Mouse (Mus musculus) forebrain, embryonic 14.5 days (tissue): ENCODE data around the gene 6430571L13Rik. TPM values are rescaled to one million over a fixed set of nuclear protein-coding genes. Genes with fewer than 3 reads are reported as not detected.

ENCODE experiments used
- ATAC-seq: fragments of 200-750 bp; cut with Nextera tagmentation; 2 replicates; pipeline ENCODE4 v1.8.0; 2017; ENCODE audit warnings: mild to moderate bottlenecking, moderate library complexity
- DNase-seq: peaks from one replicate; pipeline ENCODE4 v3.0.0-alpha.2; 2015; ENCODE audit warnings: low spot score
- H3K27ac ChIP-seq: fragments of 300-500 bp; sonication (generic); 2 replicates; pipeline ENCODE4 v1.5.1; 2014; ENCODE audit warnings: low read depth, mild to moderate bottlenecking, control low read depth, low read length, moderate library complexity
- H3K27me3 ChIP-seq: fragments of 300-500 bp; sonication (generic); replicated peaks from 2 replicates; pipeline ENCODE4 v1.6.1; 2014; ENCODE audit warnings: low read length, control low read depth, mixed read lengths; ENCODE audit not compliant: control insufficient read depth, insufficient read depth
- H3K36me3 ChIP-seq: fragments of 300-500 bp; sonication (generic); 2 replicates; pipeline ENCODE4 v1.6.1; 2014; ENCODE audit warnings: low read length, control low read depth; ENCODE audit not compliant: control insufficient read depth, insufficient read depth
- H3K4me1 ChIP-seq: fragments of 300-500 bp; sonication (generic); 2 replicates; pipeline ENCODE4 v1.6.1; 2014; ENCODE audit warnings: antibody characterized with exemption, low read length, control low read depth; ENCODE audit not compliant: control insufficient read depth, insufficient read depth
- H3K4me2 ChIP-seq: fragments of 300-500 bp; sonication (generic); 2 replicates; pipeline ENCODE4 v1.6.1; 2014; ENCODE audit warnings: mild to moderate bottlenecking, control low read depth, low read length
- H3K4me3 ChIP-seq: fragments of 300-500 bp; sonication (generic); 2 replicates; pipeline ENCODE4 v1.5.1; 2014; ENCODE audit warnings: low read depth, low read length, control low read depth
- H3K9ac ChIP-seq: fragments of 300-500 bp; sonication (generic); 2 replicates; pipeline ENCODE4 v1.6.1; 2014; ENCODE audit warnings: mild to moderate bottlenecking, low read length, control low read depth, moderate library complexity
- H3K9me3 ChIP-seq: fragments of 300-500 bp; sonication (generic); replicated peaks from 2 replicates; pipeline ENCODE4 v1.6.1; 2016; ENCODE audit warnings: low read length, control low read depth, mixed read lengths; ENCODE audit not compliant: control insufficient read depth
- WGBS: fragments of 180-500 bp; shearing (Covaris S2); extraction: QIAGEN DNeasy Blood & Tissue Kit; methylation state at CpG from one replicate; pipeline ENCODE4 v1.1.7; 2014; 5-methylcytosine and 5-hydroxymethylcytosine counted together
- polyA plus RNA-seq: library from polyadenylated mRNA; unstranded; fragments of >200 nt; fragmentation: Nextera tagmentation; extraction: Ambion mirVana; gene quantifications from 2 replicates; pipeline ENCODE4 v1.2.1, GENCODE M21; 2014

The 6430571L13Rik gene
- polyA plus RNA-seq, 1 experiment from 2014 or later = 2.0 TPM

GRCm38 (mm10) chr9:107374623-107375022 lies 34.2 kb downstream of the 6430571L13Rik start:
- Histone ChIP-seq H3K9ac (no peak overlapping the region), H3K9me3 (no peaks in the 10 kb centered on the region), H3K27ac (no peak overlapping the region), H3K27me3 (peaks cover 16% of the 10 kb centered on the region), H3K4me2 (no peak overlapping the region), H3K4me1 (peaks cover 10% of the 10 kb centered on the region; the same call in 1 of the 2 replicates), H3K36me3 (no peaks in the 10 kb centered on the region), H3K4me3 (no peak overlapping the region)
- ATAC-seq (no peak), DNase-seq (no peak)
- WGBS = 6% methylated on average over 8 of the region's 8 CpGs

GRCm38 (mm10) chr9:107375451-107375850 lies 35.0 kb downstream of the 6430571L13Rik start:
- no peak for ATAC-seq
- H3K27ac ChIP-seq = no peak overlapping the region
- WGBS = 28% methylated on average over 5 of the region's 5 CpGs
- no peaks in the 10 kb centered on the region for H3K36me3 ChIP-seq
- H3K4me3 ChIP-seq = no peak overlapping the region
- H3K27me3 ChIP-seq = peaks cover 22% of the 10 kb centered on the region
- no peak overlapping the region for H3K4me2 ChIP-seq
- H3K9me3 ChIP-seq = no peaks in the 10 kb centered on the region
- H3K4me1 ChIP-seq = peaks cover 10% of the 10 kb centered on the region; the same call in 1 of the 2 replicates
- H3K9ac ChIP-seq = no peak overlapping the region
- DNase-seq = no peak

- Histone ChIP-seq H3K4me3 (peak overlapping the region; percentile 35), H3K4me1 (peaks cover 10% of the 10 kb centered on the region; the same call in 1 of the 2 replicates), H3K9me3 (no peaks in the 10 kb centered on the region), H3K27ac (peak overlapping the region; percentile 31; the same call in 1 of the 2 replicates), H3K36me3 (no peaks in the 10 kb centered on the region), H3K9ac (peak overlapping the region; percentile 63), H3K4me2 (peak overlapping the region; percentile 72), H3K27me3 (peaks cover 43% of the 10 kb centered on the region)
- WGBS = under 1% methylated on average over 35 of the region's 35 CpGs
- peak; percentile 62 for DNase-seq
- peak; percentile 78 for ATAC-seq
These were observed 37.6 kb downstream of the 6430571L13Rik start for GRCm38 (mm10) chr9:107377961-107378512.

GRCm38 (mm10) chr9:107381723-107382122 lies 41.3 kb downstream of the 6430571L13Rik start:
- H3K36me3 ChIP-seq = no peaks in the 10 kb centered on the region
- WGBS = 8% methylated on average over 8 of the region's 8 CpGs
- H3K4me1 ChIP-seq = peaks cover 7% of the 10 kb centered on the region; the same call in 1 of the 2 replicates
- ATAC-seq = no peak
- no peak overlapping the region for H3K27ac ChIP-seq
- H3K9ac ChIP-seq = no peak overlapping the region
- H3K4me2 ChIP-seq = no peak overlapping the region
- peaks cover 52% of the 10 kb centered on the region for H3K27me3 ChIP-seq
- no peak overlapping the region for H3K4me3 ChIP-seq
- no peak for DNase-seq
- no peaks in the 10 kb centered on the region for H3K9me3 ChIP-seq

GRCm38 (mm10) chr9:107384396-107384795 lies 44.0 kb downstream of the 6430571L13Rik start:
- no peaks in the 10 kb centered on the region for H3K9me3 ChIP-seq
- no peak overlapping the region for H3K4me3 ChIP-seq
- no peak overlapping the region for H3K27ac ChIP-seq
- H3K4me2 ChIP-seq = no peak overlapping the region
- no peak overlapping the region for H3K9ac ChIP-seq
- DNase-seq (no peak), ATAC-seq (no peak)
- no peaks in the 10 kb centered on the region for H3K36me3 ChIP-seq
- peaks cover 38% of the 10 kb centered on the region for H3K27me3 ChIP-seq
- WGBS = 18% methylated on average over 3 of the region's 3 CpGs
- H3K4me1 ChIP-seq = no peaks in the 10 kb centered on the region

GRCm38 (mm10) chr9:107386722-107387121 lies 46.3 kb downstream of the 6430571L13Rik start:
- DNase-seq (no peak), ATAC-seq (no peak)
- Histone ChIP-seq H3K4me2 (no peak overlapping the region), H3K27me3 (peaks cover 19% of the 10 kb centered on the region), H3K9me3 (no peaks in the 10 kb centered on the region), H3K36me3 (no peaks in the 10 kb centered on the region), H3K9ac (no peak overlapping the region), H3K27ac (no peak overlapping the region), H3K4me1 (no peaks in the 10 kb centered on the region), H3K4me3 (no peak overlapping the region)
- WGBS = 64% methylated on average over 3 of the region's 3 CpGs

- H3K9ac ChIP-seq = no peak overlapping the region
- no peak overlapping the region for H3K4me2 ChIP-seq
- ATAC-seq (no peak), DNase-seq (no peak)
- H3K4me3 ChIP-seq = no peak overlapping the region
- no peaks in the 10 kb centered on the region for H3K9me3 ChIP-seq
- H3K27me3 ChIP-seq = peaks cover 12% of the 10 kb centered on the region
- H3K36me3 ChIP-seq = no peaks in the 10 kb centered on the region
- H3K4me1 ChIP-seq = no peaks in the 10 kb centered on the region
- WGBS = 89% methylated on average over 3 of the region's 3 CpGs
- H3K27ac ChIP-seq = no peak overlapping the region
These were observed 47.3 kb downstream of the 6430571L13Rik start for GRCm38 (mm10) chr9:107387708-107388107.

- no peak overlapping the region for H3K9ac ChIP-seq
- no peaks in the 10 kb centered on the region for H3K9me3 ChIP-seq
- ATAC-seq (no peak), DNase-seq (no peak)
- no peaks in the 10 kb centered on the region for H3K36me3 ChIP-seq
- H3K4me2 ChIP-seq = no peak overlapping the region
- H3K4me1 ChIP-seq = no peaks in the 10 kb centered on the region
- H3K4me3 ChIP-seq = no peak overlapping the region
- WGBS = 51% methylated on average over 2 of the region's 2 CpGs
- H3K27me3 ChIP-seq = peaks cover 9% of the 10 kb centered on the region
- H3K27ac ChIP-seq = no peak overlapping the region
These were observed 47.9 kb downstream of the 6430571L13Rik start for GRCm38 (mm10) chr9:107388263-107388662.

GRCm38 (mm10) chr9:107396397-107396796 lies 56.0 kb downstream of the 6430571L13Rik start:
- DNase-seq (no peak), ATAC-seq (no peak)
- 32% methylated on average over 4 of the region's 4 CpGs for WGBS
- H3K4me2 ChIP-seq = no peak overlapping the region
- no peak overlapping the region for H3K27ac ChIP-seq
- H3K27me3 ChIP-seq = peaks cover 17% of the 10 kb centered on the region
- H3K9me3 ChIP-seq = no peaks in the 10 kb centered on the region
- no peak overlapping the region for H3K4me3 ChIP-seq
- H3K9ac ChIP-seq = no peak overlapping the region
- peaks cover 8% of the 10 kb centered on the region for H3K4me1 ChIP-seq
- no peaks in the 10 kb centered on the region for H3K36me3 ChIP-seq
